ENCODE assay signal across 18 mouse cellular contexts in genomic region chr9:58184456-58184855, GRCm38 (mm10). TPM values are rescaled to one million over a fixed set of nuclear protein-coding genes. Genes with fewer than 3 reads are reported as not detected.
A peak's percentile ranks its signal among the peaks of the same experiment; 100 is the strongest.
DNase-seq lines count a peak whose midpoint lies in the region; TF ChIP-seq lines count a peak whose summit lies in the region.
"Had no signal": no experiment of that assay in that cellular context is flagged by ENCODE, and none has a peak within 500 bp of the region (broad histone marks: within the 10 kb centered on the region; RNA-seq: fewer than 3 reads in every experiment).

No protein-coding gene starts in this region.

- no peaks in the 10 kb centered on the region for H3K4me1 ChIP-seq in thymus, adult 2 months (replicated peaks; ENCODE audit: control insufficient read depth, insufficient read depth, low read length)
- H3K4me1 ChIP-seq: heart, embryonic 15.5 days had no signal

- H3K27ac ChIP-seq in thymus, adult 2 months (ENCODE audit: control insufficient read depth, insufficient read depth, low read length): no peak overlapping the region
- H3K27ac ChIP-seq: embryonic facial prominence, embryonic 10.5 days; heart, embryonic 15.5 days; hindbrain, embryonic 13.5 days; hindbrain, postnatal 0 days had no signal

- no peaks in the 10 kb centered on the region for H3K27me3 ChIP-seq in thymus, adult 2 months (ENCODE audit: control insufficient read depth, insufficient read depth, low read length)

- H3K4me3 ChIP-seq in thymus, adult 2 months (ENCODE audit: control insufficient read depth, insufficient read depth, low read length): no peak overlapping the region
- H3K4me3 ChIP-seq: embryonic facial prominence, embryonic 10.5 days; heart, embryonic 15.5 days; hindbrain, embryonic 13.5 days had no signal

- H3K36me3 ChIP-seq in thymus, adult 2 months (ENCODE audit: control insufficient read depth, insufficient read depth, low read length): no peaks in the 10 kb centered on the region
- H3K36me3 ChIP-seq: embryonic facial prominence, embryonic 10.5 days; heart, embryonic 15.5 days; hindbrain, embryonic 13.5 days had no signal

- TF ChIP-seq POLR2A in thymus, adult 2 months (IDR thresholded peaks at IDR 0.05; ENCODE audit: control insufficient read depth, extremely low read depth, insufficient read depth, low read length, poor library complexity): no peak
- no peak for TF ChIP-seq POLR2A in brain, embryonic 14.5 days (IDR thresholded peaks at IDR 0.05; ENCODE audit: borderline replicate concordance, extremely low read depth, insufficient read depth, insufficient read length, poor library complexity, severe bottlenecking)

- DNase-seq in heart, adult 11 months: peak; percentile 49
- no peak for DNase-seq in heart, adult 9 months (ENCODE audit: low spot score in 2 of 2)
- DNase-seq in thymus, adult 2 months: peak; percentile 5
- DNase-seq in thymus, postnatal 10 days (ENCODE audit: low spot score in 2 of 2): no peak
- peak; percentile 19 for DNase-seq in brain, embryonic 14.5 days (ENCODE audit: low read depth)
- DNase-seq in cerebellum, postnatal 4 days (ENCODE audit: low spot score in 2 of 2): no peak
- DNase-seq: adrenal gland, adult 2 months; adrenal gland, postnatal 25 days; cerebellum, adult 11 months; cerebellum, adult 8-10 months; cerebellum, postnatal 14 days; gastrocnemius, postnatal 36 days; heart, adult 18-20 months; heart, postnatal 14 days had no signal

- 52% methylated on average over 6 of the region's 6 CpGs for WGBS in thymus, adult 2 months

- no peak for TF ChIP-seq CTCF in thymus, adult 2 months (IDR thresholded peaks at IDR 0.05; ENCODE audit: borderline replicate concordance, control insufficient read depth, extremely low read depth, insufficient read depth, low read length, poor library complexity)
- no peak for TF ChIP-seq CTCF in brain, embryonic 14.5 days (IDR thresholded peaks at IDR 0.05; ENCODE audit: borderline replicate concordance, extremely low read depth, insufficient read depth, insufficient read length)

RNA-seq across cellular contexts. Expression of gene Islr, which starts 19.6 kb away (rescaled TPM):
- 25.3 and 32.2 TPM in 2 replicates for polyA plus RNA-seq in thymus, adult 2 months (2012; rRNA removed)
- polyA plus RNA-seq in brain, embryonic 14.5 days (2012; rRNA removed): 57.7 and 67.1 TPM in 2 replicates

RNA-seq across cellular contexts. Expression of gene Islr2, which starts 19.7 kb away (rescaled TPM):
- 0.50 and 1.4 TPM in 2 replicates for polyA plus RNA-seq in thymus, adult 2 months (2012; rRNA removed)
- polyA plus RNA-seq in brain, embryonic 14.5 days (2012; rRNA removed): 364 and 418 TPM in 2 replicates
- polyA plus RNA-seq: heart, embryonic 15.5 days had no signal

Comparison
In these comparisons a context has a peak if more than half of its experiments do, and no peak if none do; other contexts are left out.
1. DNase-seq: peak in heart, adult 11 months (single experiment), thymus, adult 2 months (single experiment) and brain, embryonic 14.5 days (single experiment); none in heart, adult 9 months (0 of 2), thymus, postnatal 10 days (0 of 2) and cerebellum, postnatal 4 days (0 of 2).
2. RNA of gene Islr2, which starts 19.7 kb away (polyA plus RNA-seq): 364 to 418 TPM in brain, embryonic 14.5 days; 0.50 to 1.4 TPM in thymus, adult 2 months; every median in the first group is over 100 times any median in the second.